Mouse (Mus musculus): Measurements from ENCODE around the gene Rcvrn. TPM values are rescaled to one million over a fixed set of nuclear protein-coding genes. Genes with fewer than 3 reads are reported as not detected.

Rcvrn gene
- polyA plus RNA-seq, 1 experiment from 2014 or later, result not detected

GRCm38 (mm10) chr11:67661465-67661864, 33.7 kb upstream of the Rcvrn start:
- DNase-seq, result no peak
- Histone ChIP-seq H3K36me3 (ENCODE audit: insufficient read depth) (no peaks in the 10 kb centered on the region), H3K4me3 (ENCODE audit: low read depth, low read length) (no peak overlapping the region), H3K4me2 (no peak overlapping the region), H3K9me3 (ENCODE audit: low read depth, low read length) (no peaks in the 10 kb centered on the region), H3K27ac (ENCODE audit: low read depth) (no peak overlapping the region), H3K27me3 (ENCODE audit: insufficient read depth, low read length) (no peaks in the 10 kb centered on the region), H3K9ac (no peak overlapping the region), H3K4me1 (ENCODE audit: insufficient read depth) (no peaks in the 10 kb centered on the region)
- no peak for TF ChIP-seq CTCF (IDR thresholded peaks at IDR 0.05; ENCODE audit: low read depth)
- ATAC-seq (ENCODE audit: insufficient read depth), result no peak
- WGBS, result 87% methylated on average over 8 of the region's 8 CpGs

GRCm38 (mm10) chr11:67663437-67663836, 31.7 kb upstream of the Rcvrn start:
- no peaks in the 10 kb centered on the region for H3K4me1 ChIP-seq (ENCODE audit: insufficient read depth)
- H3K27ac ChIP-seq (ENCODE audit: low read depth), result no peak overlapping the region
- H3K9me3 ChIP-seq (ENCODE audit: low read depth, low read length), result no peaks in the 10 kb centered on the region
- no peaks in the 10 kb centered on the region for H3K27me3 ChIP-seq (ENCODE audit: insufficient read depth, low read length)
- ATAC-seq (ENCODE audit: insufficient read depth) (no peak), DNase-seq (no peak)
- no peak for TF ChIP-seq CTCF (IDR thresholded peaks at IDR 0.05; ENCODE audit: low read depth)
- H3K36me3 ChIP-seq (ENCODE audit: insufficient read depth), result no peaks in the 10 kb centered on the region
- H3K4me2 ChIP-seq, result no peak overlapping the region
- H3K4me3 ChIP-seq (ENCODE audit: low read depth, low read length), result no peak overlapping the region
- no peak overlapping the region for H3K9ac ChIP-seq
- 94% methylated on average over 4 of the region's 4 CpGs for WGBS

GRCm38 (mm10) chr11:67664261-67664660, 30.9 kb upstream of the Rcvrn start:
- no peaks in the 10 kb centered on the region for H3K27me3 ChIP-seq (ENCODE audit: insufficient read depth, low read length)
- no peaks in the 10 kb centered on the region for H3K9me3 ChIP-seq (ENCODE audit: low read depth, low read length)
- H3K4me2 ChIP-seq, result no peak overlapping the region
- no peaks in the 10 kb centered on the region for H3K36me3 ChIP-seq (ENCODE audit: insufficient read depth)
- no peak overlapping the region for H3K9ac ChIP-seq
- DNase-seq (no peak), ATAC-seq (ENCODE audit: insufficient read depth) (no peak)
- H3K4me1 ChIP-seq (ENCODE audit: insufficient read depth), result no peaks in the 10 kb centered on the region
- no peak overlapping the region for H3K4me3 ChIP-seq (ENCODE audit: low read depth, low read length)
- no peak for TF ChIP-seq CTCF (IDR thresholded peaks at IDR 0.05; ENCODE audit: low read depth)
- H3K27ac ChIP-seq (ENCODE audit: low read depth), result no peak overlapping the region
- whole genome bisulfite sequencing, result 95% methylated on average over 3 of the region's 3 CpGs

GRCm38 (mm10) chr11:67664918-67665317, 30.2 kb upstream of the Rcvrn start:
- WGBS, result 83% methylated on average over 6 of the region's 6 CpGs
- Histone ChIP-seq H3K4me1 (ENCODE audit: insufficient read depth) (no peaks in the 10 kb centered on the region), H3K27ac (ENCODE audit: low read depth) (no peak overlapping the region), H3K4me2 (no peak overlapping the region), H3K4me3 (ENCODE audit: low read depth, low read length) (no peak overlapping the region), H3K9ac (no peak overlapping the region), H3K9me3 (ENCODE audit: low read depth, low read length) (no peaks in the 10 kb centered on the region), H3K27me3 (ENCODE audit: insufficient read depth, low read length) (no peaks in the 10 kb centered on the region), H3K36me3 (ENCODE audit: insufficient read depth) (no peaks in the 10 kb centered on the region)
- TF ChIP-seq CTCF (IDR thresholded peaks at IDR 0.05; ENCODE audit: low read depth), result no peak
- DNase-seq (no peak), ATAC-seq (ENCODE audit: insufficient read depth) (no peak)

GRCm38 (mm10) chr11:67666129-67666528, 29.0 kb upstream of the Rcvrn start:
- DNase-seq (no peak), ATAC-seq (ENCODE audit: insufficient read depth) (no peak)
- Histone ChIP-seq H3K27ac (ENCODE audit: low read depth) (no peak overlapping the region), H3K4me2 (no peak overlapping the region), H3K36me3 (ENCODE audit: insufficient read depth) (no peaks in the 10 kb centered on the region), H3K9me3 (ENCODE audit: low read depth, low read length) (no peaks in the 10 kb centered on the region), H3K4me3 (ENCODE audit: low read depth, low read length) (no peak overlapping the region), H3K4me1 (ENCODE audit: insufficient read depth) (no peaks in the 10 kb centered on the region), H3K9ac (no peak overlapping the region), H3K27me3 (ENCODE audit: insufficient read depth, low read length) (no peaks in the 10 kb centered on the region)
- WGBS, result 76% methylated on average over 5 of the region's 5 CpGs
- TF ChIP-seq CTCF (IDR thresholded peaks at IDR 0.05; ENCODE audit: low read depth), result no peak

DNA sequence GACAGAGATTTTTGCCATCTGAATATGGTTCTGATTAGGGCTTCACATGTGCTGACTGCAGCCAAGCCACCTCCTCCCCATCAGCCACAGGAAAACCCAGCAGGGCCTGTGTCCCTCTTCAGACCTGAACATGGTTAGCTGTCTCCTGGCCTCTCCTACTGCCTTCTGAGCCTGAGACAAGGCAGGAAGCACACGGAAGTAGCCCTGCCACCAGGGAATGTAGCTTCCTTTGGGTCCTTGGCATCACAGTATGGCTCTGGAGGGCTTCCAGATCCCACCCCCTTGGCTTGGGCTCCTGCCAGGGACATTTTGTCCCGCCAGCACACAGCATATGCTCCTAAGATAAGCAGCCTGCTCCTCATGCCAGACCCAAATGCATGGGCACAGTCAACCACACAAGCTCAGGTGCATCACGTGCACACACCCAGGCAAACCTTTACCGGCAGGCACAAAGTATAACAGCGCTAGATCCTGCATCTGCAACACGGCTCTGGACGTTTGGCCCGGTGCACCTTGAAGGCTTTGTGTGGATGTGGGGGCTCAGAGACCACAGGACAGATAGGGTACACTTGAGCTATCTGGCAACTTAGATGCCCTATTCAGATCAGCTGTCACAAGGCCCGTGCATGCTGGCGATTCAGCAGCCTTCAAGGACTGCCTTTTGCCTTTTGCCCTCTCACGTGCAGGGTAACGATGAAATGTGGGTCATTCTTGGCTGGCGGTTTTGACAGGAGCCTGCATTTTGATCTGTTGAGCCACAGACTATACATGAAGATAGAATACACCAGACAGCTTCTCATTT, 27.4 kb upstream of the Rcvrn start:
- DNase-seq (peak; percentile 42), ATAC-seq (ENCODE audit: insufficient read depth) (no peak)
- Histone ChIP-seq H3K36me3 (ENCODE audit: insufficient read depth) (no peaks in the 10 kb centered on the region), H3K4me1 (ENCODE audit: insufficient read depth) (no peaks in the 10 kb centered on the region), H3K4me3 (ENCODE audit: low read depth, low read length) (no peak overlapping the region), H3K9ac (no peak overlapping the region), H3K27ac (ENCODE audit: low read depth) (no peak overlapping the region), H3K9me3 (ENCODE audit: low read depth, low read length) (no peaks in the 10 kb centered on the region), H3K27me3 (ENCODE audit: insufficient read depth, low read length) (no peaks in the 10 kb centered on the region), H3K4me2 (no peak overlapping the region)
- WGBS, result 73% methylated on average over 13 of the region's 13 CpGs
- no peak for TF ChIP-seq CTCF (IDR thresholded peaks at IDR 0.05; ENCODE audit: low read depth)

GRCm38 (mm10) chr11:67668460-67669007, 26.6 kb upstream of the Rcvrn start:
- no peak overlapping the region for H3K4me3 ChIP-seq (ENCODE audit: low read depth, low read length)
- no peaks in the 10 kb centered on the region for H3K27me3 ChIP-seq (ENCODE audit: insufficient read depth, low read length)
- H3K9ac ChIP-seq, result no peak overlapping the region
- WGBS, result 80% methylated on average over 3 of the region's 3 CpGs
- no peak overlapping the region for H3K27ac ChIP-seq (ENCODE audit: low read depth)
- H3K9me3 ChIP-seq (ENCODE audit: low read depth, low read length), result no peaks in the 10 kb centered on the region
- H3K4me1 ChIP-seq (ENCODE audit: insufficient read depth), result no peaks in the 10 kb centered on the region
- no peak for DNase-seq
- TF ChIP-seq CTCF (IDR thresholded peaks at IDR 0.05; ENCODE audit: low read depth), result no peak
- no peak for ATAC-seq (ENCODE audit: insufficient read depth)
- H3K36me3 ChIP-seq (ENCODE audit: insufficient read depth), result no peaks in the 10 kb centered on the region
- no peak overlapping the region for H3K4me2 ChIP-seq

Data from lung, embryonic 14.5 days (tissue).